Mouse (Mus musculus): ENCODE results near the gene Trpc6. TPM values are rescaled to one million over a fixed set of nuclear protein-coding genes. Genes with fewer than 3 reads are reported as not detected.

Gene Trpc6
- 0.78 and 0.81 TPM in 2 replicates for polyA plus RNA-seq (2012; rRNA removed)

GRCm38 (mm10) chr9:8544041-8544794 is at the start of gene Trpc6:
Gene Trpc6 (plus strand): TSS chr9:8544142.
- no peaks in the 10 kb centered on the region for H3K4me1 ChIP-seq (ENCODE audit: control insufficient read depth, insufficient read depth, insufficient read length)
- 4% methylated on average over 44 of the region's 44 CpGs for WGBS
- no peaks in the 10 kb centered on the region for H3K27me3 ChIP-seq (ENCODE audit: control insufficient read depth, insufficient read depth, low read length)
- H3K36me3 ChIP-seq (ENCODE audit: control insufficient read depth, insufficient read depth, low read length): no peaks in the 10 kb centered on the region
- TF ChIP-seq POLR2A (IDR thresholded peaks at IDR 0.05; ENCODE audit: low read depth, low read length) (no peak), CTCF (IDR thresholded peaks at IDR 0.05; ENCODE audit: extremely low read depth, insufficient read depth, insufficient read length, insufficient replicate concordance) (no peak)
- H3K27ac ChIP-seq (ENCODE audit: insufficient read depth, low read length): no peak within 1 kb of the TSS
- no peak for DNase-seq (ENCODE audit: low read depth in 1 of 2, low spot score in 2 of 2)
- H3K4me3 ChIP-seq (ENCODE audit: extremely low read depth, insufficient read depth, insufficient read length): no peak within 1 kb of the TSS

DNA sequence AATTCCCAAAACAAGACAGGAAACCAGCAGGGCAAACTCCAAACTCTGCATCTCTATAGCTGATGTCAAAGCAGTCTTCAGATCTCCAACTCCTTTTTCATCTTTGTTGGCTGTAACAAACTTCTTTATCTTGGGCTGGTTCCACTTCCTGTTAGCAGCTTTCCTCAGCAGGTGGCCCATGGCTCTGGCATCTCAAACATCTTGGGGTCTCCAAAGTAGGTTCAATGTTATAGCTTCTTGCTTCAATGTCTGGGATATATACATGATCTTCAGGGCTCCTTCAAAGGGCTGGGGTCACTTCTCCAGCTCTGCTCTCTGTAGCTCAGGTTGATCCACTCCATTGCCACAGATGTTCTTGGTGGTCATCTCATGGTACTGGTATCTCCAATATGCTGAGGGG is 23.0 kb upstream of the Trpc6 start:
- no peaks in the 10 kb centered on the region for H3K27me3 ChIP-seq (ENCODE audit: control insufficient read depth, insufficient read depth, low read length)
- no peak overlapping the region for H3K27ac ChIP-seq (ENCODE audit: insufficient read depth, low read length)
- no peaks in the 10 kb centered on the region for H3K4me1 ChIP-seq (ENCODE audit: control insufficient read depth, insufficient read depth, insufficient read length)
- H3K36me3 ChIP-seq (ENCODE audit: control insufficient read depth, insufficient read depth, low read length): no peaks in the 10 kb centered on the region
- H3K4me3 ChIP-seq (ENCODE audit: extremely low read depth, insufficient read depth, insufficient read length): no peak overlapping the region
- TF ChIP-seq POLR2A (IDR thresholded peaks at IDR 0.05; ENCODE audit: low read depth, low read length) (no peak), CTCF (IDR thresholded peaks at IDR 0.05; ENCODE audit: extremely low read depth, insufficient read depth, insufficient read length, insufficient replicate concordance) (no peak)
- no peak for DNase-seq (ENCODE audit: low read depth in 1 of 2, low spot score in 2 of 2)

DNA sequence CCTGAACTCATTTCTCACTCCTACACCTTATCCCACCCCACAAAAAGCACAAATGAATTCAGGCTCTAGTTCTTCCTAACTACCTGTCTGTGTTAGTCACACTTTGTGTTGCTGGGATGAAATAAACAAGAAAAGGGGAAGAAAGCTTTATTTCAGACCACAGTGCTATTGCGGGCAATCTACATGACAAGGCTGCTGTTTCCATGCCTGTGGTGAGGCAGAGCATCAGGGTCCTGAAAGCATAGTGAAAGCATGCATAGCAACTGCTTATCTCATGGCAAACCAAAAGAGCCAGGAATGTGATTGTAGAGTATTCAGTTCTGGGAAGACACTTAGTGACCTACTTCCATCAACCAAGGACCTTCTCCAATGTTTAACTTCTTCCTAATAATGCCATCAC is 10.3 kb upstream of the Trpc6 start:
- no peak for DNase-seq (ENCODE audit: low read depth in 1 of 2, low spot score in 2 of 2)
- H3K27ac ChIP-seq (ENCODE audit: insufficient read depth, low read length): no peak overlapping the region
- H3K36me3 ChIP-seq (ENCODE audit: control insufficient read depth, insufficient read depth, low read length): no peaks in the 10 kb centered on the region
- WGBS: 55% methylated on average over 1 of the region's 1 CpGs
- TF ChIP-seq CTCF (IDR thresholded peaks at IDR 0.05; ENCODE audit: extremely low read depth, insufficient read depth, insufficient read length, insufficient replicate concordance) (no peak), POLR2A (IDR thresholded peaks at IDR 0.05; ENCODE audit: low read depth, low read length) (no peak)
- no peaks in the 10 kb centered on the region for H3K4me1 ChIP-seq (ENCODE audit: control insufficient read depth, insufficient read depth, insufficient read length)
- H3K27me3 ChIP-seq (ENCODE audit: control insufficient read depth, insufficient read depth, low read length): no peaks in the 10 kb centered on the region
- no peak overlapping the region for H3K4me3 ChIP-seq (ENCODE audit: extremely low read depth, insufficient read depth, insufficient read length)

- no peak for DNase-seq (ENCODE audit: low read depth in 1 of 2, low spot score in 2 of 2)
- no peaks in the 10 kb centered on the region for H3K4me1 ChIP-seq (ENCODE audit: control insufficient read depth, insufficient read depth, insufficient read length)
- H3K4me3 ChIP-seq (ENCODE audit: extremely low read depth, insufficient read depth, insufficient read length): no peak overlapping the region
- TF ChIP-seq POLR2A (IDR thresholded peaks at IDR 0.05; ENCODE audit: low read depth, low read length) (no peak), CTCF (IDR thresholded peaks at IDR 0.05; ENCODE audit: extremely low read depth, insufficient read depth, insufficient read length, insufficient replicate concordance) (no peak)
- no peak overlapping the region for H3K27ac ChIP-seq (ENCODE audit: insufficient read depth, low read length)
- no peaks in the 10 kb centered on the region for H3K27me3 ChIP-seq (ENCODE audit: control insufficient read depth, insufficient read depth, low read length)
- no peaks in the 10 kb centered on the region for H3K36me3 ChIP-seq (ENCODE audit: control insufficient read depth, insufficient read depth, low read length)
- 60% methylated on average over 2 of the region's 2 CpGs for WGBS
These were observed 1.3 kb downstream of the Trpc6 start for GRCm38 (mm10) chr9:8545236-8545635.

DNA sequence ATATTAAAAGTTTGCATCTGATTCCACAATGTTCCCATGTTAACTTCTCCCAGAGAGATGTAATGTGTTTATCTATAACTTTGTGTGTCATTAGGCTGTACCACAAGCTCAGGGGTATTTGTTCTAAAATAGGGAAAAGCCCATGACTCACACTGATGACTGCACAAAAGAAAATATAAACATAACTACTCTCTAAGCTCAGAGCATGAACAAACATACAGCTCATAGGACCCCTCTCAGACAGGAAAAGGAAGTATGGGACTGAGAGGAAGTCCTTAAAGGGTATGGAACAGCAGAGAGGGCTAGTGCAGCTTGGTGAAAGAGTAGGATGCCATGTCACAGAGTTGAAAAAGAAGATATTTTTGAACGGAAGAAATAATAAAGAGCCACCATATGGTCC is 14.6 kb downstream of the Trpc6 start:
- Histone ChIP-seq H3K4me3 (ENCODE audit: extremely low read depth, insufficient read depth, insufficient read length) (no peak overlapping the region), H3K27me3 (ENCODE audit: control insufficient read depth, insufficient read depth, low read length) (no peaks in the 10 kb centered on the region), H3K36me3 (ENCODE audit: control insufficient read depth, insufficient read depth, low read length) (no peaks in the 10 kb centered on the region), H3K27ac (ENCODE audit: insufficient read depth, low read length) (no peak overlapping the region), H3K4me1 (ENCODE audit: control insufficient read depth, insufficient read depth, insufficient read length) (no peaks in the 10 kb centered on the region)
- 68% methylated on average over 1 of the region's 1 CpGs for WGBS
- TF ChIP-seq POLR2A (IDR thresholded peaks at IDR 0.05; ENCODE audit: low read depth, low read length) (no peak), CTCF (IDR thresholded peaks at IDR 0.05; ENCODE audit: extremely low read depth, insufficient read depth, insufficient read length, insufficient replicate concordance) (no peak)
- DNase-seq (ENCODE audit: low read depth in 1 of 2, low spot score in 2 of 2): no peak

- no peaks in the 10 kb centered on the region for H3K4me1 ChIP-seq (ENCODE audit: control insufficient read depth, insufficient read depth, insufficient read length)
- H3K36me3 ChIP-seq (ENCODE audit: control insufficient read depth, insufficient read depth, low read length): no peaks in the 10 kb centered on the region
- no peak overlapping the region for H3K27ac ChIP-seq (ENCODE audit: insufficient read depth, low read length)
- WGBS: 88% methylated on average over 6 of the region's 6 CpGs
- no peak for TF ChIP-seq CTCF (IDR thresholded peaks at IDR 0.05; ENCODE audit: extremely low read depth, insufficient read depth, insufficient read length, insufficient replicate concordance)
- no peak for TF ChIP-seq POLR2A (IDR thresholded peaks at IDR 0.05; ENCODE audit: low read depth, low read length)
- H3K27me3 ChIP-seq (ENCODE audit: control insufficient read depth, insufficient read depth, low read length): no peaks in the 10 kb centered on the region
- DNase-seq (ENCODE audit: low read depth in 1 of 2, low spot score in 2 of 2): no peak
- no peak overlapping the region for H3K4me3 ChIP-seq (ENCODE audit: extremely low read depth, insufficient read depth, insufficient read length)
These were observed 48.7 kb downstream of the Trpc6 start for GRCm38 (mm10) chr9:8592618-8593017.

DNA sequence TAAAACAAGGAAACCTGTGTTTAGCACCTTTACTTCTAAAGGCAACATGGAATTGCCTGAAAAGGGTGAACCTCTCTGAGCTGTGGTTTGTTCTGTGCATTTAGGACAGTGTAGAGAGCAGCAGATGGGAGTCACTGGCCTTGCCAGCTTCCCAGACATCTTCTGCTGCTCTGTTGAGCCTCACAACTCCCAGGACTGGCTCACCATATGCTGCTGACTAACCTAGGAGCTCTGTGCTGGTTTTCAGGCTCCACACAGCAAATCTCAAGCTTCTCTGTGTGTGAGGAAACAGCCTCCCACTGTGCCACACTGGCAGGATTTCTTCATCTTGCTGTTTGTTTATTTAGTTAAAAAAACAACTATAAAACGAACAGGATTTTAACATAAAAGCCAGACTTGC is 53.1 kb downstream of the Trpc6 start:
- Histone ChIP-seq H3K36me3 (ENCODE audit: control insufficient read depth, insufficient read depth, low read length) (no peaks in the 10 kb centered on the region), H3K27me3 (ENCODE audit: control insufficient read depth, insufficient read depth, low read length) (no peaks in the 10 kb centered on the region), H3K27ac (ENCODE audit: insufficient read depth, low read length) (no peak overlapping the region), H3K4me1 (ENCODE audit: control insufficient read depth, insufficient read depth, insufficient read length) (no peaks in the 10 kb centered on the region), H3K4me3 (ENCODE audit: extremely low read depth, insufficient read depth, insufficient read length) (no peak overlapping the region)
- WGBS: 72% methylated on average over 1 of the region's 1 CpGs
- DNase-seq (ENCODE audit: low read depth in 1 of 2, low spot score in 2 of 2): no peak
- TF ChIP-seq POLR2A (IDR thresholded peaks at IDR 0.05; ENCODE audit: low read depth, low read length) (no peak), CTCF (IDR thresholded peaks at IDR 0.05; ENCODE audit: extremely low read depth, insufficient read depth, insufficient read length, insufficient replicate concordance) (no peak)
